Mouse (Mus musculus) A20 (cell line): ENCODE results near the gene Sertad2.

Experiments used
- DNase-seq: peaks from one replicate; pipeline ENCODE4 v3.0.0-alpha.2; 2011; ENCODE audit warnings: low read depth, low spot score

Sertad2 gene

DNA sequence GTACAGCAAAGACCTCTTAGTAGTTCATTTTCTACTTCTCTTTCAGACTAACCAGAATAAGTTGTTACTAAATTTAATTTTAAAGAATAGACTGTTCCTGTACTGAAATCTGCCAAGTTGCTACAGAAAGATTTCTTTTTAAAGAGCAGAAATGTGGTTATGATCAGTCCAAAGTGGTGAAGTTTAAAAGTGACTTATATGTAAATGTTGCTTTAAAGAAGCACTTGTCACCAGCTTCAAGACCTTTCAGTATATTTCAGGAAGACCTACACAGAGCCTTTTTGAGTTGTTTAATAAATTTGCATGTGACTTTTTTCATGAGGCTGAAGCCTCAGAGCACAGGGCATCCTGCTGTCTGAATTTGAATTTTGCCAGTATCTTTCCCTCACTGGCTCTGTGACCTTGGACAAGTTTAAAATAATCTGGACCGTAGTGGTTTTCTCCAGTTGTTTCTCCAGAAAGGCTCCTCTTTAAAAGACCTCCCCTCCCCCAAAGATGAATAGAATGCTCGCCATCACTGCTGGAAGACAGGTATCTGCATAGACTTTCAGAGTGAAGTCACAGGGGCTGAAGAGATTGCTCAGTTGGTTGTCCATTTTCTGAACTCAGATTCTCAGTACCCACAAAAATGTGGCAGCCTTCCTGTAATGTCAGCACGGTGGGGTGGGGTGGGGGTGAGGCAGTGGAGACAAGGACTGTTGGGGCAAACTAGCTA is 1.9 kb downstream of the Sertad2 start:
- peak; percentile 74 for DNase-seq

DNA sequence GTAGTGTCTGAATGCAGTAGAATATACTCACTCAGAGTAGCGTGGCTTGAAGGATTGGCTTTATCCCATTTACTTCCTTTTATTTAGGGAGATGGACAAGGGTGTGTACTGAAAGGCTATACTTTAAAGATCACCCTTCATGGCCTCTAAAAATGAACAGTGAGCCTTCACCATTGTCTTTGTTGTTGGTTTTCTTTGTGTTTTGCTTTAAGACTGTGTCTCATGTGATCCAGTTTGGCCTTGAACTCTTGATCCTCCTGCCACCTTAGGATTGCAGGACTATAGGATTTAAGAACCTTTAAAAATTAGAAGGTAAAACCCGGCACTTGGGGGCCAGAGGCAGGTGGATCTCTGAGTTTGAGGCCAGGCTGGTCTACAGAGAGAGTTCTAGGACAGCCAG is 6.4 kb downstream of the Sertad2 start:
- DNase-seq, result no peak

DNA sequence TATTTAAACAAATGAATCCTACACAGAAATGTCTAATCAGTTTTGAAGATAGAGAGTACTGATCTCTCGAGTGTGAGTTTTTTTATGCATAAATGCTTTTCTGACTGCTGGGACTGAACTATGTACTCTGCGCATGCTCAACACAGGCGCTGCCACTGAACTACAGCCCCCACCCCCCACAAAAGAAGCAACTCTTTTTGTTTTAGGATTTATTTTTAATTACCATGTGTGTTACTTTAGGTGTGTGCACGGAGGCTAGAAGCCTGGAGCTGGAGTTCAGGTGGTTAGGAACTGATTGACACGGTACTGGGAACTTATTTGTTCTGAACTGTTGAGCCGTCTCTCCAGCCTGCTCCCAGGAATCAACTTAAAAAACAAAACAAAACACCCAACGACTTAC is 7.1 kb downstream of the Sertad2 start:
- DNase-seq, result peak; percentile 74

DNA sequence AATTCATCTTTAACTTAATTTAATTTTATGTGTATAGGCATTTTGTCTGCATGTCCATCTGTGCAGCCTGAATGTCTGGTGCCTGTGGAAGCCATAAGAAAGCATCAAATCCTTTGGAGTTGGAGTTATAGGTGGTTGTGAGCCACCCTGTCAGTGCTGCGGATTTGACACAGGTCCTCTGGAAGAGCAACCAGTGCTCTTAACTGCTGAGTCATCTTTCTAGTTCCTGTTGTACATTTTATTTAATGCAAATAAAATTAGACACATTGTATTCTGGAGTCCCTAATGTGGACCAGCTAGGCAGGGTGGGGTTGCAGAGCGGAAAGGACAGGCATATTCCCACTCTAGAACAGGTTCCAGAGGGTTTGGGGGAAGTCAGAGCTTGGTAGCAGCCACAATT is 9.0 kb downstream of the Sertad2 start:
- DNase-seq, result peak; percentile 43

DNA sequence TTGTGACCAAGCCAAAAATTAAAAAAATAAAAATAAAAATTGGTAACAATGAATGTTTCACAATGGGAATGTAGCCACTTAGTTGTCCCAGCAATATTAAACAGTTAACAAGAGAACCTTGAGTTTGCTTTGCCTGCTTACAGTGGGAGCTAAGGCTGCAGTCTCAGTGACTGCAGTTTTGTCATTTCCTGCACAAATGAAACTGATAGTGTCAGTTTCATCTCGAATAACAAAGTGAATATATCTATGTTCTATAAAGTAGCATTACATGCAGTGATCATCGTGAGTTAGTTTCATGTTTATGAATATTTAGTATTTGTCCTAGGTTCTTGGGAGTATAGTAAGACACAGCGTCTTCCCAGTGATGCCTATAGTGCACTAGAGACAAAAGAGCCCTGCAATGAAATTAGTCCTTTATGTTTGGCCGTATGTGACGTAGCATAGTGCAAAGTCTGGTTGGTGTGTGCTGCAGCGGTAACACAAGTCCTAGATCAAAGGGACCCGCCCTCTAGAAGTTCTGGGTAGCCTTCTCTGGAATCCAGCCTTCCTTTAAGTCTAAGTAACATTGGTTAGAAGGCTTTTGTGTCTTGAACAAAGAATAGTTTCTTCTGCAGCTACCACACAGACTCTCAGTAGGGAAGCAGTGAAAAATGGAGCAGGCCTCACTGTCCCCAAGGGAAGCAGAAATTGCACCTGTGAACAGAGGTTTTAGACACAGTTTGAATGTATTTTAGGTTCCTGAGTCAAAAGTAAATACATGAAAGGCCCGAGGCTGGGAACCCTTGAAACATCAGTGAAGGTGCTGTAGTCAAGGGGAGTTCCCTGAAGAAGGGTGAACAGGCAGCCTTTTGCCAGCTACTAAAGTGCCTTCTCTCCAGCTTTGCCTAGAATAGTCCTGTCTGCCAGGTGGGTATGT is 10.0 kb downstream of the Sertad2 start:
- DNase-seq, result peak; percentile 88

DNA sequence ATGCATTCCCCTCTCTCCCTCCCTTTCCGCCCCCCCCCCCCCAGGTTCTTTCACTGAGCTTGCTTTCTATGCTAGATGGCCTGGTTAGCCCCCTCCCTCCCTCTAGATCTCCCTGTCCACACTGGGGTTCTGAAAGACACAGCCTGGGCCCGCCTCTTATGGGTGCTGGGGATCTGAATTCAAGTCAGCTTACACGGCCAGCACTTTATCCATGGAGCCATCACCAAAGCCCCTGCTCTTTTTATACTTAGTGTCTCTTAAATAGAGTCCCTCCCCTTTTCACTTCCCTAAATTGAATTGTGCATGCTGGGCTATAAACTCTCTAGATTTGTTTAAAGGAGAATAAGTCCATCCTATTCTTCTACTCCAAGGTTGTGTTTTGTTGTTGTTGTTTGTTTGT is 12.6 kb downstream of the Sertad2 start:
- DNase-seq, result peak; percentile 76

DNA sequence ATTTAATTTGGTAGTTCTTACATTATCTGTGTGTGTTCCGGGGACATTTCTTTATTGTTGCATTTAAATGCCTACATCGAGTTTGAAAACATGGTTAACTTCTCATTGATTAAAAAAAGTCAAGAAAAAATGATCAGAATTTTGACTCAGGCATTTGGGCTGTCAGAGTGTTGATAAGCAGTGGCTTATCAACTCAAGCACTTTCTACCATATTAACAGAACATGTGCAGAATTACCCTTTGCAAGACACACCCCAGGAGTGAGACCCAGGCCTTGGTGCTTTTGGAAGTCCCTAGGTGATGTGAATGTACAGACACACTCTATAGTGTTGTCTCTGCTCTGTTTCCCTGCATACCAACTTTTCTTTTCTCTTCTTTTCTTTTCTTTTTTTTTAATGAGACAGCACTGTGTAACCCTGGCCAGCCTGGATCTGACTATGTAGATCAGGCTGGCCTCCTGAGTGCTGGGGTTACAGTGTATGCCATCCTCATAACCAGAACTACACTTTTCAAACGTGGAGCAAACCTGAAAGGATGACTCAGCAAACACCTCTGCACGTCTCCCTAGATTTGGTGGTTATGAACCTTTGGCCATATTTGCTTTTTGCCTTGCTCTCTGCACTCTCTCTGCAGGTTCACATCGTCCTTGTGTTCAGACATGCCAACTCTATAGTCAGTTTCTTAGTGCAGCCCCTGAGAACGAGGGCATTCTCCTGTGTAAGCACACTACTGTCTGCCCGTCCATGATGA is 13.3 kb downstream of the Sertad2 start:
- DNase-seq, result peak; percentile 32

DNA sequence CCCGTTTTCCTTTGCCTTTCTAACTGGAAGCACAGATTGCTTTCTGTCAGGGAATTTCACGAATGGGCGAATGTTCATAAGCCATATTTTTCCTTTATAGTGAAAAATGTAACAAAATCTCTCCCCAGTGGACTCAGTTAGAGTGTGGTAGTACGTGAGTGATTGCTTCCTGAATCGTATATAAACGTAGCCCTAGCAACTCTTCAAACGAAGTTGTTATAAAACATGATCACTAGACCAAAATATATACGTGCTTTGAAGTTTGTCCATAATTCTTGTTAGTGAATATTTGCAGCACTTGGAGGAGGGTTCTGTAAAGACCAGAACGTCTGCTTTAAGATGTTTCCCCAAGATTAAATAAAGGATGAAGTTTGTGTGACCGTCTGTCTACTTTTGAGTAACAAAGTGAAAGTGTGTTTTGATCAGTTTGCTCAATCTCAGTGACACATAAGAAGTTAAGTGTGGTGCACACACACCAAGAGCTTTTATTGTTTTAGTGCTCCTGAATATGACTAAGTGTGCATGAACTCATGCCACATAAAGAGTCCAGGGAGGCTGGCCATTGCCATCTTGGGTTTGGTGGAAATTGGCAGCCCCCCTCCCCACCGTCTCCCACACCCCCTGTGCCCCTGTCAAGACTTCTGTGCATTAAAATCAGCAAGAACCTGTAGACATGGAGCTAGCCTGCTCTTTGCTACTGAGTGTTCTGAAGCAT is 16.3 kb downstream of the Sertad2 start:
- DNase-seq, result peak; percentile 68

DNA sequence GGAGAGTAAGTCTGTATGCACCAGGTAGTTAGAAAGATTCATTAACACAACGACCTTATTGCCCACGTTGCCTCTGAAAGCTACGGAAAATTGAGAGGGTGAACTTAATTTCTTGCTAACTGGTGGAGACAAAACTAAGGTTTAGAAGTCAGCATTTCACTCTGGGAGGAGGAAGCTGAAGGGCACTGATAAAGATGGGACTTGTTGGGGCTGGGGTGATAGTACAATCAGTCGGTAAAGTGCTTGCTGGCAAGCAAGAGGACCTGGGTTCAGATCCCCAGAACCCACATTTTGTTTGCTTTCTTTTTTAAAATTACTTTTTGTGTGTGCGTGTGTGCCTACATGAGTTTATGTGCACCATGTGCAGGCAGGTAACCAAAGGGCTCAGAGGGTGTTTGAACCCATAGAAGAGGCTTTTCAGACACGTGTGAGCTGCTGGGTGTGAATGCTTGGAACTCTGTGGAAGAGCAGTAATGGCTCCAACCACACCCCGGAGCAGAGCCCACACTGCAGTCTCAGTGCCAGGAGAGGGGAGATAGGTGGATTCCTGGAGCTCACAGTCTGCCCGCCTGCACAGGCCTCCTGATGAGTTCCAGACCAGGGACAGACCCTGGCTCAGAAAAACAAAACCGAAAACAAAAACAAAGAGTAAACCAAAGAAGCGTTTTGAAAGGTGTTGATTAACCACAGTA is 17.0 kb downstream of the Sertad2 start:
- DNase-seq, result peak; percentile 75

DNA sequence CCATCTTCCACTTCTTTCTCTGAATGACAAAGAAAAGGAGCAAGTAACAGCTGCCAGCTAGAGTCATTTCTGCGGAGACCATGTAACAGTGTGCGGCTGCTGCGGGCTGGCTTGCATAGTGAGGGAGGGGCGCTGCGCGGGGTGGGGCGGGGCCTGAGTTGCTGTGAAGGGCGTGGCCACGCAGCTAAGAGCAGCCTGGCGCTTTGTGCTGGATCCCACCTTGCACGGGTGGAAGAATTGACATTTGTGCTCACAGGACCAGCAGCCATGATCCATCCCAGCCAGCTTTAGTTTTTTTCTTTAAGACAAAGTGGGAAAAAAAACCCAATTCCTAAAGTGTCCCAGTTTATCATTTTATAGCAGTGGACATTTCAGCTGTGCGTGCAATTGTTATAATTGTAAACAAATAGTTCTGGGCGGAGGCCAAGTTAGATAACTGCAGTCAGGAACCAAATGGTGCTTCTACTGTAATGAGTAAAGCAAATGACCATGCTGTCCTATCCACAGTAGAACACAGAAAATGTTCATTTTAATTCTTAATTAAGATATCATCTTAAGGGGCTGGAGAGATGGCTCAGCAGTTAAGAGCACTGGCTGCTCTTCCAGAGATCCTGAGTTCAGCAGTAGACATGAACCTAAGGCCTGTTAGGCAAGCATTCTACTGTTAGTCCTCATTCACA is 18.4 kb downstream of the Sertad2 start:
- DNase-seq, result peak; percentile 84

DNA sequence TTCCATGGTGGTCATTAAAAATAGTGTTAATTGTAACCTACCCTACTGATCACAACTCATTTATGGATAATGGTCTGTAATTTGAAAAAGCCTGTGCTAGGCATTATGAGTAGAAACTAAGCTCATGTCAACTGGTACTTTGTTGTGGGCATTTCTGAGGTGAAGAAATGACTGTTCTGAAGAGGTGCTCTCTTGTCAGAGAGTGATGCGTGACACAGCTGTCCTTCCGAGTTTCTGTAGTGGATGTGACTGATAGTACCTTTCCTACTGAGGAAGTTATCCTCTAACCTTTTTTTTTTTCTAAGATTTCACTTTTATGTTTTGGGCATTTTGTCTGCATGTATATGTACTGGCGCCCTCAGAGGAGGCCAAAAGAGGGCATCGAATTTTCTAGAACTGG is 22.0 kb downstream of the Sertad2 start:
- no peak for DNase-seq

DNA sequence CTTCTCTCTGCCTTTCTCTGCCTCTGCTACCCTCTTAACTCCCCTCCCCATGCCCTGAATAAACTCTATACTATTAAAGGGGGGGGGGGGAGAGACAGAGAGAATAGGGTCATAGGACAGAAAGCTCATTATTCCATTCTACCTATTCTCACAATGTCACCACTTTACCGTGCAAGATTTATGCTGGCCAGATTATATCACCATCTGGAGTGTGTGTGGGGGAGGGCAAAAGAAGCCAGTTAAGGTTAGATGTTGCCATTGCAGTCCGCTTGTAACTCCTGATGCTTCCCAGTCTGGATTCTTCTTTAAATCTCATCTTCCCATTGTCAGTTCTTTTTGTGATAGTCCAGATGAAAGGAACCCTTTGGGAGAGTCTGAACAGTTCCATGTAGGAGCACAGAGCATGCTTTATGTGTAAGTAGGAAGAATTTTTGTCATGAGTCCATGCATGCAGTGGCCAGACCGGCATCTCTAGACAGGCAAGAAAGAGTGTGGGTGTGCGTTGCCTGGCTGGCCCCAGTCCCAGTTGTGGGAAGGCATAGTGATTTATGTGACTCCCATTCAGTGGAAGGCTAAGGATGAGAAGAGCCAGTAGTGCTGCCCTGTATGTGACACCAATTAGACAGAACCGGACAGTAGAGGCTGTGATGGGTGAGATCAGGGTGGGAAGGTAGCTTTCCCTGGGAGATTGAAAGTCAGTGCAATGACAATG is 28.8 kb downstream of the Sertad2 start:
- no peak for DNase-seq

DNA sequence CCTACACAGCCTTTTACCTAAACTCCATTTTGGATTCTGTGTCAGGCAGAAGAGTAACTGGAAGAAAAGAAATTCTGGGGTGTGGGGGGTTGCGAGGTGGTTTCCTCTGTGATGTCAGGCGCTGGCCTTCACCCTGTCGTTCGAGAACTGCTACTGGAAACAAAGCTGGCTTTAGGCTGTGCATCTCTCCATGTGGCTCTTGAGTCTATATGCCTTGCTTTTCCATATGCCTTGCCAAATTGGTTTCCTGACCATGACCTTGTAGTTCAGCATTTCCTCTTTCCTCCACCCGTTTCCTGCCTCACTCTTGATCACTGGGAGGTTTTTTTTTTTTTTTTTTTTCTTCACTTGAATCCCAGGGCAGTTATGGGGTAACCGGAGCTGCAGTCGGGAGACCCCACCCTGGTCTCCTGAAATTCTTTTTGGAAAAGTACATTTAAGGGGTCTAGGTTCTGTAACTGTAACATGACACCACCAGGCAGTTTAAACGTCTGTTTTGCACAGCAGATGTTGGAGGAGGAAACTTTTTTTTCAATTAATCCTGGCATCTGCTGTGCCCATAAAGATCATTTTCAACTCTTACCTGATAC is 33.1 kb downstream of the Sertad2 start:
- no peak for DNase-seq

DNA sequence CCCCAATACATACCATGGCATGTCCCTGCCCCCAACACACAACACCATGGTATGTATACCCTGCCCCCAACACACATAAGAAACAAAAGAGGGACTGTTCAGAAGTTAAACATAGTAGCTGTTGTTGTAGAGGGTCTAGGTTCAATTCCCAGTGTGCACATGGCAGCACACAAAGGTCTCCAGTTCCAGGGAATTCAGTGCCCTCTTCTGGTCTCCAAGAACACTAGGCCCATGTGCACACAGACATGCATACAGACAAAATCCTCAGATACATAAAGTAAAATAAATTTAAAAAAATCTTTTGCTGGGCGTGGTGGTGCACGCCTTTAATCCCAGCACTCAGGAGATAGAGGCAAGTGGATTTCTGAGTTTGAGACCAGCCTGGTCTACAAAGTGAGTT is 39.7 kb downstream of the Sertad2 start:
- DNase-seq, result no peak

DNA sequence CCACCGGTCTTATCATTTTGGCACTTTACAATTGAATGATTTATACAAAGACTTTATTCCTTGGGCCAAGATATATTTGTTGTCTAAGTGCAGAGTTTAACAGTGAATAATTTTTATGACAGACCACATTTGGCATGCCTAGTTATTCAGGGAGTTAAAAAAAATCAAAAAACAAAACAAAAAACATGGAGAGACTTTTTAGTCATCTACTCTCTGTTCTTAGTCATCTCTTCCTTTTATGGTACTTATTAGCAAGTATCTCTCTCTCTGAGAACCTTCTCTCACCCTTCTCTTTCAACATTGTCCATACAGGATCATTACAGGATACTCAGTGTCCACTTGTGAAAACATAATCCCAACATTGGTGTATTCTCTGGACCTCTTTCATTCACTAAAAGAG is 42.2 kb downstream of the Sertad2 start:
- no peak for DNase-seq

DNA sequence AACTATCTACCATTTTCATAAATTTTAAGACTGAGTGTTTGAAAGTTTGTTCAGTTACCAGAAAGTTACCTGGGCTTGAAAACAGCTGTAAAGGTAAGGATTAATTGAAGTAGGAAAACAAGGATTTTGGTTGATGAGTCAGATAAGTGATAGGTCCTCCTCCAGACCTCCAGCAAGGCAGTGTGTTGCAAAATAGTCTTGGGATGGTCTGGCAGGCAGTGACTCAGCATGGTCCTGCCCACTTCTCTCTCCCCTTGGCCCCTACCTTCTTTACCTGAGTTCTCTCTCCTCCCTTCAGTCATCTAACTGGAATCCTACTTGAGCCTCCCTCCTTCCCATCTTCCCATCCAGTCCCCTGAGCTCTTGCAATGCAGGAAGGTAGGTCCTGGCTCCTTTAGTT is 43.1 kb downstream of the Sertad2 start:
- DNase-seq, result no peak

DNA sequence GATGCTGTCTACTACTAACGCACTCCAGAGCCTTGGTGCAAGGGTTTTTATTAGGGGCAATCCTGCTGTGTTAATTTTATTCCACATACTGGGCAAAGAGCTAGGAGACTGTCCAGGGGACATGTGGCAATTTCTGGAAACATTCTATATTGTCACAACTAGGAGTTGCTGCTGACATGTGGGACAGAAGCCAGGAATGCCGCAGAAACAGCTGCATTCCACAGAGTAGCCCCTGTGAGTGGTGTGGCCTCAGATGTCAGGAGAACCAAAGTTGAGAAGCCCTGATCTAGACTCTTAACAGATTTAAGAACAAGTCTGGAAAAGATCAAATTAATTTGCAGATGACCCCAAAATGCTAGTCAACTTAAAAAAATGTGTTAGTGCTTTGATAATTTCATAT is 46.3 kb downstream of the Sertad2 start:
- DNase-seq, result no peak

DNA sequence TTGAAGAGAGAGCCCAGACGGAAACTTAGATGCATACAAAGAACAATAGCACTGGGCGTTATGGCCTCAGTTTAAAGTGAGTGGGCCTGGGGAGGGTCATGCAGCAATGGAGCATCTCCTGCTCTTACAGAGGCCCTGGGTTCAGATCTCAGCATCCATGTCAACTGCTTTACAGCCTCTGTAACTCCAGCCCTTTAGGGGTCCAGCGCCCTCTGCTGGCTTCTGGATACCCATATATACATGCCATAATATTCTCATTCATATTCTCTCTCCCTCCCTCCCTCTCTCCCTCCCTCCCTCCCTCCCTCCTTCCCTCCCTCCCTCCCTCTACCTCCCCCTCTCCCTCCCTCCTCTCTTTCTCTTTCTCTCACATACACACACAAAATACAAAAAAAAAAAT is 49.0 kb downstream of the Sertad2 start:
- DNase-seq, result peak; percentile 62
